Mouse (Mus musculus) embryonic facial prominence, embryonic 10.5 days (tissue): ENCODE data around the gene Qrfp. TPM values are rescaled to one million over a fixed set of nuclear protein-coding genes. Genes with fewer than 3 reads are reported as not detected.

Source experiments
- DNase-seq: peaks from one replicate; pipeline ENCODE4 v3.0.0-alpha.2; 2017; ENCODE audit warnings: low spot score
- H3K27ac ChIP-seq: fragments of 300-500 bp; sonication (generic); replicated peaks from 2 replicates; pipeline ENCODE4 v1.5.1; 2016; ENCODE audit warnings: mild to moderate bottlenecking
- H3K27me3 ChIP-seq: fragments of 300-500 bp; sonication (generic); replicated peaks from 2 replicates; pipeline ENCODE4 v1.6.1; 2016; ENCODE audit warnings: low read depth, mild to moderate bottlenecking; ENCODE audit not compliant: poor library complexity, severe bottlenecking
- H3K36me3 ChIP-seq: fragments of 300-500 bp; sonication (generic); replicated peaks from 2 replicates; pipeline ENCODE4 v1.6.1; 2016; ENCODE audit warnings: mild to moderate bottlenecking, moderate library complexity
- H3K4me1 ChIP-seq: fragments of 300-500 bp; sonication (generic); 2 replicates; pipeline ENCODE4 v1.6.1; 2016
- H3K4me3 ChIP-seq: fragments of 300-500 bp; sonication (generic); 2 replicates; pipeline ENCODE4 v1.5.1; 2016; ENCODE audit warnings: mild to moderate bottlenecking, moderate library complexity
- H3K9me3 ChIP-seq: fragments of 300-500 bp; sonication (generic); 2 replicates; pipeline ENCODE4 v1.6.1; 2016; ENCODE audit warnings: mild to moderate bottlenecking
- WGBS: fragments of 180-500 bp; shearing (Covaris S2); methylation state at CpG from one replicate; pipeline ENCODE4 v1.1.7; 2016; 5-methylcytosine and 5-hydroxymethylcytosine counted together
- polyA plus RNA-seq: library from polyadenylated mRNA; unstranded; fragments of >200 nt; fragmentation: Nextera tagmentation; extraction: Ambion mirVana; gene quantifications from 2 replicates; pipeline ENCODE4 v1.2.1, GENCODE M21; 2016

The Qrfp gene
- polyA plus RNA-seq, 1 experiment from 2014 or later, result 0.20 TPM

DNA sequence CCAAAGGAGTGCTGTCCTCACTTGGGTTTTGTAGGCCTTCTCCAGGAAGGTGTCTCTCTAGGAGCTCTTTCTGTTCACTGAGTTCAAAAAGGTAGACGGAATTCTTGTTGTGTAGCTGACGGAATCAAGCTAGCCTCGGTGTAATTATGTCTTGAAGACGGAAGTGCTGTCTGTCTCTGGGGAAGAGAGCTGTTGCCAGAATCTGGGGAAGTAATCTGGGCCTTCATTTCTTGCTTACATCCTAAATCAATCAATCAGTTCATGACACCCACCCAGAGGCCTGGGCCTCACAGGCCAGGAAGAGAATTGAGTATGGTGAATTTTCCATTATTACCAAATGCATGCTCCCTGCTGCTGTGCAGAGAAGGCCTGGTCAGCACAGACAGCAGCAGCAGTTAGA, 48.8 kb downstream of the Qrfp start:
- Histone ChIP-seq H3K9me3 (no peaks in the 10 kb centered on the region), H3K4me1 (peaks cover 73% of the 10 kb centered on the region), H3K4me3 (peak overlapping the region; percentile 82), H3K27ac (peak overlapping the region; percentile 99), H3K27me3 (no peaks in the 10 kb centered on the region), H3K36me3 (peaks cover 8% of the 10 kb centered on the region)
- 9% methylated on average over 4 of the region's 4 CpGs for WGBS
- no peak for DNase-seq

DNA sequence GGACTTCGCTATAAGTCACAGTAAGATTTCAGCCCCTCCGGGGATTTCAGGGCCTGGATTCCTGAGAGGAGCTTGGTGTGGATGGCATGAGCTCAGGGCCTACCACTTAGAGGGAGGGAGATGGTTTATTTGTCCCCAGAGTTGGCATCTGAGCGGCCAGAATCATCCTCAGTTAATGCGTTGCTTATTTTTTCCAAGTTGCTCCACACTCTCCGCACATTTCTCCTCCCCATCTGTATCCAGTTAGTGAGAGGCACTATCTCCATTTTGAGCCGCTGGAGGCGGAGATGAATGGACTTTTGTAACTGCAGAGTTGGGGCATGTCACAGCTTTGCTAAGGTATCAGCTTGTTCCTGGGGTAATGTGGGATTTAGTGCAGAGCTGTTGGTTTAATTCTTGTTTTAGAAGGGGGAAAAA, 49.3 kb downstream of the Qrfp start:
- peaks cover 73% of the 10 kb centered on the region for H3K4me1 ChIP-seq
- WGBS, result 6% methylated on average over 7 of the region's 7 CpGs
- peak; percentile 53 for DNase-seq

DNA sequence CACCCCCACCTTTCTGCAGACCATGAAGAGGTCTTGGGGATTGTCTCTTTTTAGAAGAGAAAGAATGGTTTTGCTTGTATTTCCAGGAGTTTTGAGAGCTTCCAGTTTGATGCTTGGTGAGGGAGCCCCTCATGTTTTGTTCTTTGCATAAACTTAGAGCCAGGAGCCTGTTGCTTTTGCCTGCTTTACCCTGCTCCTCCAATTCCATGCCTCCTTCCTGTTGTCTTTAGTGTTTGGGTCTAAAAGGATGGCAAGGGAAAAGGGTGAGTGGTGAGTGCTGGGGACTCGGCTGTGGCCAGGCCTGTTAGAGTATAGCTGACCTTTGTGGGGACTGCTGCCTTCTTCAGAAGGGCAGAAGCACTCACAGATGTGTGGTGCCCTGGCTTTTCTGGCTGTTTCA, 49.9 kb downstream of the Qrfp start:
- H3K4me3 ChIP-seq, result peak overlapping the region; percentile 82
- peak; percentile 38 for DNase-seq

More for the DNA sequence above, 49.3 kb downstream of the Qrfp start:
- Histone ChIP-seq H3K9me3 (no peaks in the 10 kb centered on the region), H3K4me3 (peak overlapping the region; percentile 82), H3K27ac (peak overlapping the region; percentile 99), H3K27me3 (no peaks in the 10 kb centered on the region), H3K36me3 (peaks cover 6% of the 10 kb centered on the region)

DNA sequence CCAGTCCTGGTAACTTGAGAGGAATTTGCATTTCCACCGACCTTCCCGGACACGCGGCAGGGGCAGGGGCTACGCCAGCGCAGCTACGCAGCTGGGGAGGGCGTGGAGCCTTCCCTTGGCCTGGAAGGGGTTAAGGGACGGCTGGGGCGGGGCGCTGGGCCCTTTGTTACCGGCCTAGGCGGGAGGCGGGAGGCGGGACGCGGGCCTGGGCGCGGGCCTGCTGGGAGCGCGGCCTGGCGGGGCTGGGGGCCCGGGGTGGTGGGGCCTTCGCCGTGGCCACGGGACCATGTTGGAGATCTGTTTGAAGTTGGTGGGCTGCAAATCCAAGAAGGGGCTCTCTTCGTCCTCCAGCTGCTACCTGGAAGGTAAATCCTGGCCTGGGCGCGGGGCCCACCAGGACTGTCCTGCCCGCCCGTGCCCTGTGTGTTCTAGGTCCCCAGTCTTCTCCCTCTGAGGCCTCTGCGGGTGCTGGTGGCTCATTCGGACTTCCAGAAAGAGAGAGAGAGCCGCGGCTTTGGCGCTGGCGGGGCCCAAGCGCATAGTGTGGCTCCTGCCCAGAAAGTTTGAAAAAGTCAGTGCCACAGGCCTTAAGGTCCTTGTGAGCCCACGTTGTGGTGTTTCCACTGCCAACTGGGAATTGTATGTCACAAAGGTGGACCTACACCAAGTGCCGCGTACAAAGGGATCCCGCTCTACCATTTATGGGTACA, 50.5 kb downstream of the Qrfp start:
- under 1% methylated on average over 42 of the region's 42 CpGs for WGBS
- peak; percentile 94 for DNase-seq
- peaks cover 6% of the 10 kb centered on the region; the same call in 1 of the 2 replicates for H3K36me3 ChIP-seq
- no peaks in the 10 kb centered on the region for H3K9me3 ChIP-seq
- no peaks in the 10 kb centered on the region for H3K27me3 ChIP-seq
- H3K4me3 ChIP-seq, result peak overlapping the region; percentile 82
- H3K27ac ChIP-seq, result peak overlapping the region; percentile 99
- peaks cover 61% of the 10 kb centered on the region for H3K4me1 ChIP-seq

More for the DNA sequence above, 49.9 kb downstream of the Qrfp start:
- H3K27ac ChIP-seq, result peak overlapping the region; percentile 99
- H3K4me1 ChIP-seq, result peaks cover 66% of the 10 kb centered on the region
- H3K9me3 ChIP-seq, result no peaks in the 10 kb centered on the region
- H3K27me3 ChIP-seq, result no peaks in the 10 kb centered on the region
- peaks cover 6% of the 10 kb centered on the region for H3K36me3 ChIP-seq
- 0% methylated on average over 1 of the region's 1 CpGs for whole genome bisulfite sequencing

DNA sequence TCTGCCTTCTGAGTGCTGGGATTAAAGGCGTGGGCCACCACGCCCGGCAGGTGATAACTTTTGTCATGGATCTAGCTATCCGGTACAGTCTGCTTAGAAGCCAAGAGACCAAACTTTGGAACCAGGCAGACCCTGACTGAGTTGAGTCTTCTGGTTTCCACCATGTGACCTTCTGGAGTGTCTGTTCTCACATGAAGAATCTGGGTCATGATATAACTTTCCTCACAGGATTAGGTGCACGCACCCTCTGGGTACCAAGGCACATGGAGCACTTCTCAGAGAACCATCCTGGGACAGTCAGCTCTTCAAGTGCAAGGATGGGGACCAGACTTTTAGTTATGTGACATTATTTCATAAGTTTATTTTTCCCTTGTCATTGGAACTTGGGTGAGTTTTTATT, 51.4 kb downstream of the Qrfp start:
- Histone ChIP-seq H3K27ac (peak overlapping the region; percentile 99), H3K36me3 (peaks cover 11% of the 10 kb centered on the region), H3K4me3 (peak overlapping the region; percentile 82), H3K27me3 (no peaks in the 10 kb centered on the region), H3K4me1 (peaks cover 59% of the 10 kb centered on the region), H3K9me3 (peaks cover 2% of the 10 kb centered on the region; the same call in 1 of the 2 replicates)
- WGBS, result 95% methylated on average over 5 of the region's 5 CpGs
- DNase-seq, result no peak

DNA sequence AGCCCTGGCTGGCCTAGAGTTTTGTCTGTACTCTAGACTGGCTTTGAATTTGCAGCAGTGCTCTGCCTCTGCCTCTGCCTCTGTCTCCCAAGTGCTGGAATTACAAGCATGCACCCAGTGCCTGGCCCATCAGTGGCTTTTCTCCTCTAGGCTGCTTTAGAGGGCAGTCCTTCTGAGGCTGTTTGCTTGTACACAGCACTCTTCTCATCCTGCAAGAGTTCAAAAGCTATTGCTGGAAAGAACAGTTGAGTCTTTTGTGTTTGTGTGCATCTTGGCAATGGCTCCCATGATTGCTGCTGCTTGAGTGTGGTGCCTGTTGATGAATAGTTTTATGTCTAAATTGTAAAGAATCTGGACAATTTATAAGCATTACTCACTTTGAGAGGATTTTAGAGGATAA, 52.9 kb downstream of the Qrfp start:
- Histone ChIP-seq H3K4me1 (peaks cover 50% of the 10 kb centered on the region), H3K9me3 (peaks cover 6% of the 10 kb centered on the region; the same call in 1 of the 2 replicates), H3K27me3 (no peaks in the 10 kb centered on the region), H3K27ac (no peak overlapping the region; the same call in 1 of the 2 replicates), H3K36me3 (peaks cover 8% of the 10 kb centered on the region), H3K4me3 (no peak overlapping the region)
- no peak for DNase-seq

Other genes starting within 250 kb of the Qrfp start
- 94.6 and 99.1 TPM in 2 replicates for gene Fubp3, start 237.9 kb downstream of the Qrfp start, polyA plus RNA-seq
- gene Prdm12, start 170.5 kb downstream of the Qrfp start, polyA plus RNA-seq, result 6.9 and 7.2 TPM in 2 replicates
- gene Exosc2, start 139.9 kb downstream of the Qrfp start, polyA plus RNA-seq, result 107 and 112 TPM in 2 replicates
- 62.8 and 64.8 TPM in 2 replicates for gene Abl1, start 122.2 kb downstream of the Qrfp start, polyA plus RNA-seq
- 0.17 and 0.35 TPM in 2 replicates for gene Fibcd1, start 35.4 kb upstream of the Qrfp start, polyA plus RNA-seq
- gene Lamc3, start 76.7 kb upstream of the Qrfp start, polyA plus RNA-seq, result 2.3 TPM in 2 replicates
- 89.0 and 93.2 TPM in 2 replicates for gene Aif1l, start 139.6 kb upstream of the Qrfp start, polyA plus RNA-seq
- gene Nup214, start 163.9 kb upstream of the Qrfp start, polyA plus RNA-seq, result 120 and 121 TPM in 2 replicates